Mouse (Mus musculus) erythroblast, embryonic 14.5 days (primary cell): ENCODE data around the gene Klhl40. TPM values are rescaled to one million over a fixed set of nuclear protein-coding genes. Genes with fewer than 3 reads are reported as not detected.

ENCODE experiments used
- H3K27me3 ChIP-seq: 2 replicates; pipeline ENCODE4 v1.6.1; 2012; ENCODE audit warnings: inconsistent platforms; ENCODE audit not compliant: control insufficient read depth
- H3K36me3 ChIP-seq: 2 replicates; pipeline ENCODE4 v1.6.1; 2012; ENCODE audit warnings: mild to moderate bottlenecking, inconsistent platforms; ENCODE audit not compliant: control insufficient read depth
- H3K4me1 ChIP-seq: 2 replicates; pipeline ENCODE4 v1.6.1; 2012; ENCODE audit warnings: inconsistent platforms; ENCODE audit not compliant: control insufficient read depth
- H3K4me3 ChIP-seq: replicated peaks from 2 replicates; pipeline ENCODE3; 2012; ENCODE audit warnings: moderate library complexity, mild to moderate bottlenecking, inconsistent platforms
- H3K9me3 ChIP-seq: 2 replicates; pipeline ENCODE4 v1.6.1; 2012; ENCODE audit warnings: low read length, inconsistent platforms, mixed read lengths; ENCODE audit not compliant: control insufficient read depth
- GATA1 ChIP-seq: IDR thresholded peaks from 2 replicates; pipeline ENCODE4 v1.6.1; 2012; ENCODE audit warnings: low read length, inconsistent platforms, mixed read lengths
- TAL1 ChIP-seq: IDR thresholded peaks from 3 replicates; pipeline ENCODE4 v1.6.1; 2012; ENCODE audit warnings: low read length, inconsistent platforms, mixed read lengths
- polyA plus RNA-seq: library from polyadenylated mRNA; stranded (reverse); fragments of >175 nt; gene quantifications from 2 replicates; pipeline ENCODE4 v1.2.3, GENCODE M21; 2012

The Klhl40 gene
- polyA plus RNA-seq, 1 experiment, result not detected

DNA sequence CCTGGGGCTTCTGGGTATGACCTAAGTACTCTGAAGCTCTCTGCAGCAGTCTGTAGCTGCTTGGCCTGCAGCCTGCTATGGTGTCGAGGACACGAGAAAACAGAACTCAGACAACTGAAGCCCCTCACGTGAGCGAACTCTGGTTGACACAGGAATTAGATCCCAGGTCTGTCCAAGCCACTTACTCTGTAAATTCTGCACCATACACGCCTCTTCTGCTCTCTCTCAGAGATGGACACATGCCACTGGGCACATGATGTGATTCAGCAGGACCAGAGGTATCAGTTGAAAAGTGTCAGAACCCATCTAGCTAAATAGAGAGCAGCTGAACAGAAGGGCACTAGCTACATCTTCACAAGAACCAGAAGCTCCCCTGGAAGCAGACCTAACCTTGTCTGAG lies 5.0 kb upstream of the Klhl40 start:
- peaks cover 9% of the 10 kb centered on the region for H3K27me3 ChIP-seq
- TF ChIP-seq TAL1 (no peak), GATA1 (no peak)
- H3K4me3 ChIP-seq, result no peak overlapping the region

DNA sequence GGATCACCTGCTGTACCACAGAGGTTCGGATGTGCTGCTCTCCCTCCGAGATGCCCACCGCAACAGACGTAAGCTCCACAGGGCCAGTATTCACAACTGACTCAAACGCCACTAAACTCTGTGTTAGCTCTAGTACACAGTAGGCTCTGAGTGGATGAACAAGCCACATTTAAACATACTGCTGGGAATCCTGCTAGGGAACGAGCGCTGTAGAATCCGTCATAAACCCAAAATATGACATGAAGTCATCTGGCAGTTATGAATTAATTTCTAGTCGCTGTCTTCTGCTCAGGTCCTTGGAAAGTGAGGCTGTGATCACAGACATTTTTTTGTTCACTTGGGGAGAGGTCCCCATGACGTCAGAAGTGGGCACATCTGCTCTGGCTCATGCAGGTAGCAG lies 1.5 kb upstream of the Klhl40 start:
- Histone ChIP-seq H3K36me3 (no peaks in the 10 kb centered on the region), H3K4me1 (no peaks in the 10 kb centered on the region), H3K4me3 (no peak overlapping the region), H3K27me3 (peaks cover 25% of the 10 kb centered on the region), H3K9me3 (no peaks in the 10 kb centered on the region)
- TF ChIP-seq TAL1 (no peak), GATA1 (no peak)

More for the DNA sequence above, 5.0 kb upstream of the Klhl40 start:
- Histone ChIP-seq H3K36me3 (no peaks in the 10 kb centered on the region; the same call in 1 of the 2 replicates), H3K4me1 (no peaks in the 10 kb centered on the region), H3K9me3 (no peaks in the 10 kb centered on the region)

- no peak for TF ChIP-seq GATA1
- TF ChIP-seq TAL1, result no peak
- Histone ChIP-seq H3K9me3 (no peaks in the 10 kb centered on the region), H3K4me1 (no peaks in the 10 kb centered on the region), H3K4me3 (no peak overlapping the region), H3K27me3 (peaks cover 25% of the 10 kb centered on the region), H3K36me3 (no peaks in the 10 kb centered on the region)
These were observed 896 bp upstream of the Klhl40 start for GRCm38 (mm10) chr9:121776511-121776910.

GRCm38 (mm10) chr9:121778066-121778624 lies 738 bp downstream of the Klhl40 start:
- Histone ChIP-seq H3K27me3 (peaks cover 25% of the 10 kb centered on the region), H3K36me3 (no peaks in the 10 kb centered on the region), H3K9me3 (no peaks in the 10 kb centered on the region), H3K4me1 (no peaks in the 10 kb centered on the region), H3K4me3 (no peak overlapping the region)
- no peak for TF ChIP-seq TAL1
- TF ChIP-seq GATA1, result no peak

- Histone ChIP-seq H3K4me3 (no peak overlapping the region), H3K4me1 (no peaks in the 10 kb centered on the region), H3K9me3 (no peaks in the 10 kb centered on the region), H3K36me3 (no peaks in the 10 kb centered on the region), H3K27me3 (no peaks in the 10 kb centered on the region)
- TF ChIP-seq GATA1 (no peak), TAL1 (no peak)
These were observed 7.4 kb downstream of the Klhl40 start for GRCm38 (mm10) chr9:121784801-121785200.

- Histone ChIP-seq H3K4me1 (no peaks in the 10 kb centered on the region), H3K27me3 (no peaks in the 10 kb centered on the region), H3K4me3 (no peak overlapping the region), H3K36me3 (no peaks in the 10 kb centered on the region), H3K9me3 (no peaks in the 10 kb centered on the region)
- TF ChIP-seq GATA1 (no peak), TAL1 (no peak)
These were observed 7.9 kb downstream of the Klhl40 start for GRCm38 (mm10) chr9:121785261-121785660.

DNA sequence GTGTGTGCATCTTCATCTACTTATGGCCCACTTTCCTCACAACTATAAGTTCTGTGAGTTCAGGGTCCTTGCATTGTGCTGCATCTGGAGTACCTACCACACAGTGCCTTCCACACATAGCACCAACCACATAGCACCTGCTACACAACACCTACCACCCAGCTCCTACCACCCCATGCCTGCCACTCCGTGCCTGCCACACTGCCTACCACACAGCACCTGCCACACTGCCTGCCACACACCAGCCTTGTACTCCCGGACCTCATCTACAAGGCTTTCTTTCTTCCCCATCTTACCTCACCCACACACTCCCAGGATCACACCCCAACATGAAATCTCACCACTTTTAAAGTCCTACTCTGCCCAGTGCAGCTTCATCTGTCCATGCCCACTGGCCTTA lies 9.0 kb downstream of the Klhl40 start:
- Histone ChIP-seq H3K9me3 (no peaks in the 10 kb centered on the region), H3K27me3 (no peaks in the 10 kb centered on the region)

DNA sequence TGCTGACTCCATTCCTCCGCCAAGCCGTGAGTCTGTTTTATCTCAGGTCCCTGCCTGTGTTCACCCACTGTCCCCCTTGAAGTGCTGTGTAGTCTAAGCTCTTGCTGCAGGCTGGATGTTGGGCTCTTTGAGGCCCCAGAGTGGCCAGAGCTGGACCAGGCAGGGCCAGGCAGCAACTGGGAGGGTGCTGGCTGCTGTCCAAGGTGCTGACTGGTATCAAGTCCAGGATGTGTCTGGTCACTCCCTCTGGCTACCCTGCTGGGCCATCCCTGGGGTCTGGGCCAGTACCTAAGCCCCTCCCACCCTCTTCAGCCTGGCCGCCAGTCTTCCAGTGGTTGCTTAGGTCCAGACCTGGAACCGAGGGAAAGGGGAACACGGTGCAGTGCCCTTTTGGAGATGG lies 13.8 kb downstream of the Klhl40 start:
- Histone ChIP-seq H3K27me3 (no peaks in the 10 kb centered on the region), H3K4me1 (no peaks in the 10 kb centered on the region), H3K36me3 (no peaks in the 10 kb centered on the region), H3K9me3 (no peaks in the 10 kb centered on the region), H3K4me3 (no peak overlapping the region)
- TF ChIP-seq GATA1 (no peak), TAL1 (no peak)

More for the DNA sequence above, 9.0 kb downstream of the Klhl40 start:
- no peak overlapping the region for H3K4me3 ChIP-seq
- H3K4me1 ChIP-seq, result no peaks in the 10 kb centered on the region
- no peak for TF ChIP-seq GATA1
- no peak for TF ChIP-seq TAL1
- no peaks in the 10 kb centered on the region for H3K36me3 ChIP-seq

- TF ChIP-seq GATA1, result no peak
- TF ChIP-seq TAL1, result no peak
- no peaks in the 10 kb centered on the region for H3K36me3 ChIP-seq
- no peaks in the 10 kb centered on the region for H3K4me1 ChIP-seq
- H3K9me3 ChIP-seq, result no peaks in the 10 kb centered on the region
- no peaks in the 10 kb centered on the region for H3K27me3 ChIP-seq
- no peak within 1 kb of the TSS for H3K4me3 ChIP-seq
These were observed 14.5 kb downstream of the Klhl40 start, which contains the start of gene Hhatl for GRCm38 (mm10) chr9:121791757-121792521. Gene Hhatl, minus strand, starts transcription at chr9:121792507.
